Mouse (Mus musculus) hindbrain, postnatal 0 days (tissue): ENCODE measurements around the gene Notch1. TPM values are rescaled to one million over a fixed set of nuclear protein-coding genes. Genes with fewer than 3 reads are reported as not detected.

ENCODE experiments used
- ATAC-seq: fragments of 200-750 bp; cut with Nextera tagmentation; 2 replicates; pipeline ENCODE4 v1.8.0; 2017; ENCODE audit warnings: mild to moderate bottlenecking, moderate TSS enrichment, moderate library complexity
- DNase-seq: peaks from one replicate; pipeline ENCODE4 v3.0.0-alpha.2; 2015; ENCODE audit warnings: low spot score
- H3K27ac ChIP-seq: fragments of 300-500 bp; sonication (generic); 2 replicates; pipeline ENCODE4 v1.5.1; 2014; ENCODE audit warnings: mild to moderate bottlenecking
- H3K27me3 ChIP-seq: fragments of 300-500 bp; sonication (generic); 2 replicates; pipeline ENCODE4 v1.6.1; 2014; ENCODE audit warnings: low read length, mixed read lengths; ENCODE audit not compliant: insufficient read depth
- H3K36me3 ChIP-seq: fragments of 300-500 bp; sonication (generic); 2 replicates; pipeline ENCODE4 v1.6.1; 2014; ENCODE audit warnings: low read length, mixed read lengths; ENCODE audit not compliant: insufficient read depth
- H3K4me1 ChIP-seq: fragments of 300-500 bp; sonication (generic); 2 replicates; pipeline ENCODE4 v1.6.1; 2014; ENCODE audit warnings: antibody characterized with exemption, low read length, mixed read lengths; ENCODE audit not compliant: insufficient read depth
- H3K4me2 ChIP-seq: fragments of 300-500 bp; sonication (generic); 2 replicates; pipeline ENCODE4 v1.6.1; 2014; ENCODE audit warnings: low read depth, mild to moderate bottlenecking, low read length, moderate library complexity, mixed read lengths
- H3K4me3 ChIP-seq: fragments of 300-500 bp; sonication (generic); 2 replicates; pipeline ENCODE4 v1.5.1; 2014; ENCODE audit warnings: low read length
- H3K9ac ChIP-seq: fragments of 300-500 bp; sonication (generic); replicated peaks from 2 replicates; pipeline ENCODE4 v1.6.1; 2014; ENCODE audit warnings: mild to moderate bottlenecking, low read length, moderate library complexity, mixed read lengths
- H3K9me3 ChIP-seq: fragments of 300-500 bp; sonication (generic); 2 replicates; pipeline ENCODE4 v1.6.1; 2016; ENCODE audit warnings: low read length, mixed read lengths
- CTCF ChIP-seq: IDR thresholded peaks from 2 replicates; pipeline ENCODE4 v1.5.1; 2016; ENCODE audit warnings: antibody characterized with exemption, control low read depth, low read depth
- WGBS: fragments of 180-500 bp; shearing (Covaris S2); extraction: QIAGEN DNeasy Blood & Tissue Kit; methylation state at CpG from one replicate; pipeline ENCODE4 v1.1.7; 2014; 5-methylcytosine and 5-hydroxymethylcytosine counted together
- polyA plus RNA-seq: library from polyadenylated mRNA; unstranded; fragments of >200 nt; fragmentation: Nextera tagmentation; extraction: Ambion mirVana; gene quantifications from 2 replicates; pipeline ENCODE4 v1.2.1, GENCODE M21; 2015
- total RNA-seq: library from RNA; depleted of rRNA; stranded (reverse); fragments of >200 nt; gene quantifications from 2 replicates; pipeline ENCODE4 v1.2.3, GENCODE M21; 2014

The Notch1 gene
- total and polyA plus RNA-seq, 2 experiments from 2014 or later = 10.0 to 75.9 TPM

GRCm38 (mm10) chr2:26543768-26544167, 27.3 kb upstream of the Notch1 start:
- Histone ChIP-seq H3K4me2 (no peak overlapping the region), H3K27me3 (no peaks in the 10 kb centered on the region), H3K9ac (no peak overlapping the region), H3K9me3 (no peaks in the 10 kb centered on the region), H3K36me3 (no peaks in the 10 kb centered on the region), H3K4me3 (no peak overlapping the region), H3K27ac (no peak overlapping the region), H3K4me1 (peaks cover 14% of the 10 kb centered on the region)
- ATAC-seq (no peak), DNase-seq (no peak)
- WGBS = 89% methylated on average over 8 of the region's 8 CpGs
- no peak for TF ChIP-seq CTCF

GRCm38 (mm10) chr2:26543155-26543554, 26.7 kb upstream of the Notch1 start:
- Histone ChIP-seq H3K36me3 (no peaks in the 10 kb centered on the region), H3K27ac (no peak overlapping the region), H3K4me3 (no peak overlapping the region), H3K9me3 (no peaks in the 10 kb centered on the region), H3K27me3 (no peaks in the 10 kb centered on the region), H3K4me1 (peaks cover 14% of the 10 kb centered on the region), H3K4me2 (no peak overlapping the region), H3K9ac (no peak overlapping the region)
- WGBS = 49% methylated on average over 4 of the region's 4 CpGs
- no peak for TF ChIP-seq CTCF
- no peak for ATAC-seq
- DNase-seq = no peak

GRCm38 (mm10) chr2:26541258-26541910, 24.9 kb upstream of the Notch1 start:
- Histone ChIP-seq H3K4me3 (no peak overlapping the region), H3K36me3 (no peaks in the 10 kb centered on the region), H3K9ac (no peak overlapping the region), H3K4me2 (no peak overlapping the region), H3K27me3 (no peaks in the 10 kb centered on the region), H3K4me1 (peaks cover 13% of the 10 kb centered on the region), H3K27ac (peak overlapping the region; percentile 60; the same call in 1 of the 2 replicates), H3K9me3 (no peaks in the 10 kb centered on the region)
- ATAC-seq = peak; percentile 86
- TF ChIP-seq CTCF = no peak
- peak; percentile 64 for DNase-seq
- 19% methylated on average over 9 of the region's 9 CpGs for WGBS

- H3K27ac ChIP-seq = peak overlapping the region; percentile 60
Observed at GRCm38 (mm10) chr2:26540721-26541120, 24.3 kb upstream of the Notch1 start.

GRCm38 (mm10) chr2:26539516-26539915, 23.1 kb upstream of the Notch1 start:
- Histone ChIP-seq H3K27me3 (no peaks in the 10 kb centered on the region), H3K9me3 (no peaks in the 10 kb centered on the region), H3K27ac (no peak overlapping the region), H3K4me3 (no peak overlapping the region), H3K36me3 (no peaks in the 10 kb centered on the region), H3K4me1 (peaks cover 29% of the 10 kb centered on the region), H3K9ac (no peak overlapping the region), H3K4me2 (no peak overlapping the region)
- DNase-seq = no peak
- WGBS = 59% methylated on average over 2 of the region's 2 CpGs
- ATAC-seq = no peak
- no peak for TF ChIP-seq CTCF

More at GRCm38 (mm10) chr2:26540721-26541120, 24.3 kb upstream of the Notch1 start:
- Histone ChIP-seq H3K4me3 (no peak overlapping the region), H3K4me1 (peaks cover 18% of the 10 kb centered on the region), H3K9ac (0 out of 2 replicates have a peak overlapping the region, but pooled peaks have one; percentile 24), H3K27me3 (no peaks in the 10 kb centered on the region), H3K4me2 (no peak overlapping the region), H3K36me3 (no peaks in the 10 kb centered on the region), H3K9me3 (no peaks in the 10 kb centered on the region)
- 25% methylated on average over 7 of the region's 7 CpGs for WGBS
- TF ChIP-seq CTCF = no peak
- no peak for ATAC-seq
- DNase-seq = no peak

- Histone ChIP-seq H3K4me2 (no peak overlapping the region), H3K27me3 (no peaks in the 10 kb centered on the region), H3K9me3 (no peaks in the 10 kb centered on the region), H3K4me1 (peaks cover 34% of the 10 kb centered on the region), H3K27ac (peak overlapping the region; percentile 82), H3K4me3 (no peak overlapping the region), H3K36me3 (no peaks in the 10 kb centered on the region), H3K9ac (no peak overlapping the region)
- no peak for TF ChIP-seq CTCF
- DNase-seq (peak; percentile 78), ATAC-seq (peak; percentile 88)
- 16% methylated on average over 4 of the region's 4 CpGs for WGBS
Observed at GRCm38 (mm10) chr2:26535517-26536045, 19.1 kb upstream of the Notch1 start.

- 41% methylated on average over 2 of the region's 2 CpGs for WGBS
- Histone ChIP-seq H3K9ac (no peak overlapping the region), H3K36me3 (no peaks in the 10 kb centered on the region), H3K9me3 (no peaks in the 10 kb centered on the region), H3K27ac (peak overlapping the region; percentile 82; the same call in 1 of the 2 replicates), H3K4me2 (no peak overlapping the region), H3K4me3 (no peak overlapping the region), H3K27me3 (no peaks in the 10 kb centered on the region), H3K4me1 (peaks cover 33% of the 10 kb centered on the region)
- no peak for TF ChIP-seq CTCF
- DNase-seq (peak; percentile 66), ATAC-seq (peak; percentile 48; the same call in 1 of the 2 replicates)
Observed at GRCm38 (mm10) chr2:26534616-26535015, 18.2 kb upstream of the Notch1 start.
